In genomic region chr12:75796510-75796909, GRCm38 (mm10) we compare ENCODE assay signal across 9 mouse cellular contexts. TPM values are rescaled to one million over a fixed set of nuclear protein-coding genes. Genes with fewer than 3 reads are reported as not detected.
DNase-seq lines count a peak whose midpoint lies in the region; ATAC-seq and TF ChIP-seq lines count a peak whose summit lies in the region.
"Had no signal": no experiment of that assay in that cellular context is flagged by ENCODE, and none has a peak within 500 bp of the region (broad histone marks: within the 10 kb centered on the region; RNA-seq: fewer than 3 reads in every experiment).

No protein-coding gene starts in this region.

- H3K27ac ChIP-seq in kidney, postnatal 0 days, result no peak overlapping the region
- H3K27ac ChIP-seq in kidney, embryonic 14.5 days (ENCODE audit: low read depth, low read length), result no peak overlapping the region
- no peak overlapping the region for H3K27ac ChIP-seq in ES-E14 (ENCODE audit: insufficient read depth, low read depth, low read length, poor library complexity, severe bottlenecking)

- H3K9me3 ChIP-seq in kidney, postnatal 0 days (replicated peaks; ENCODE audit: low read length), result no peaks in the 10 kb centered on the region
- H3K9me3 ChIP-seq in kidney, embryonic 14.5 days (ENCODE audit: control insufficient read depth, low read length), result no peaks in the 10 kb centered on the region
- H3K9me3 ChIP-seq in ES-E14 (ENCODE audit: control insufficient read depth, insufficient read depth, low read depth, low read length), result no peaks in the 10 kb centered on the region

- no peak overlapping the region for H3K9ac ChIP-seq in kidney, postnatal 0 days (ENCODE audit: low read depth, low read length)
- no peak overlapping the region for H3K9ac ChIP-seq in kidney, embryonic 14.5 days (ENCODE audit: low read depth, low read length)
- no peak overlapping the region for H3K9ac ChIP-seq in ES-E14 (ENCODE audit: insufficient read depth, low read depth, low read length, poor library complexity, severe bottlenecking)

- H3K4me3 ChIP-seq in kidney, postnatal 0 days (replicated peaks; ENCODE audit: low read depth, low read length), result no peak overlapping the region
- no peak overlapping the region for H3K4me3 ChIP-seq in kidney, embryonic 14.5 days (ENCODE audit: low read length)
- no peak overlapping the region for H3K4me3 ChIP-seq in ES-E14 (ENCODE audit: insufficient read depth in 1 of 2, low read depth in 1 of 2, low read length in 2 of 2, poor library complexity in 1 of 2, severe bottlenecking in 1 of 2)

- no peak overlapping the region for H3K4me2 ChIP-seq in kidney, postnatal 0 days (ENCODE audit: low read length)
- no peak overlapping the region for H3K4me2 ChIP-seq in kidney, embryonic 14.5 days (replicated peaks; ENCODE audit: low read depth, low read length)

- no peaks in the 10 kb centered on the region for H3K27me3 ChIP-seq in kidney, postnatal 0 days (ENCODE audit: insufficient read depth, low read length)
- H3K27me3 ChIP-seq in kidney, embryonic 14.5 days (ENCODE audit: control insufficient read depth, insufficient read depth, low read length), result no peaks in the 10 kb centered on the region

- TF ChIP-seq CTCF in kidney, postnatal 0 days (IDR thresholded peaks at IDR 0.05; ENCODE audit: low read depth), result peak; percentile 81

- no peaks in the 10 kb centered on the region for H3K4me1 ChIP-seq in kidney, postnatal 0 days (replicated peaks; ENCODE audit: insufficient read depth, low read length)
- no peaks in the 10 kb centered on the region for H3K4me1 ChIP-seq in kidney, embryonic 14.5 days (ENCODE audit: control insufficient read depth, insufficient read depth, low read length)
- H3K4me1 ChIP-seq in ES-E14 (ENCODE audit: control insufficient read depth in 2 of 2, insufficient read depth in 2 of 2, low read length in 2 of 2, poor library complexity in 1 of 2), result no peaks in the 10 kb centered on the region

- in situ Hi-C loops in ES-E14 (cut with MboI; ENCODE audit: low sequenced_read_pairs in 2 of 2, unreplicated experiment in 2 of 2), result loop anchor here (5.0 to 25.0 kb wide), 4 partner anchors 158 to 541 kb away; partner anchors contain the start of gene Esr2 (in 1 of the 2)

- no peak for ATAC-seq in kidney, postnatal 0 days (replicated peaks; ENCODE audit: low FRiP score, low read depth)
- ATAC-seq in kidney, embryonic 14.5 days (ENCODE audit: low FRiP score, low TSS enrichment), result no peak

- WGBS in kidney, postnatal 0 days, result 81% methylated on average over 2 of the region's 2 CpGs
- 75% methylated on average over 2 of the region's 2 CpGs for WGBS in kidney, embryonic 14.5 days

- H3K36me3 ChIP-seq in kidney, postnatal 0 days (ENCODE audit: insufficient read depth, low read length), result no peaks in the 10 kb centered on the region
- H3K36me3 ChIP-seq in kidney, embryonic 14.5 days (ENCODE audit: control insufficient read depth, insufficient read depth, low read length), result no peaks in the 10 kb centered on the region
- H3K36me3 ChIP-seq in ES-E14 (ENCODE audit: control insufficient read depth, insufficient read depth, low read length, poor library complexity, severe bottlenecking), result no peaks in the 10 kb centered on the region

- peak; percentile 29 for DNase-seq in adrenal gland, adult 2 months
- DNase-seq in adrenal gland, postnatal 25 days, result no peak
- peak; percentile 55 for DNase-seq in kidney, postnatal 0 days (ENCODE audit: low spot score)
- peak; percentile 8 for DNase-seq in ES-E14 (ENCODE audit: low read depth, low spot score)
- peak; percentile 19 for DNase-seq in heart, postnatal 4 days
- no peak for DNase-seq in frontal cortex, postnatal 25 days (ENCODE audit: low spot score in 2 of 2)
- DNase-seq in layer of hippocampus, adult 9-11 months, result no peak
- DNase-seq: cerebellum, adult 11 months had no signal

TF ChIP-seq in ES-E14, 5 proteins besides CTCF, POLR2A, EP300 and RAD21:
- no peak for TF ChIP-seq HCFC1 (IDR thresholded peaks at IDR 0.05; ENCODE audit: borderline replicate concordance, insufficient read depth, low read length)
- no peak for TF ChIP-seq CHD2 (IDR thresholded peaks at IDR 0.05; ENCODE audit: low read depth, low read length)
- TF ChIP-seq ZC3H11A (IDR thresholded peaks at IDR 0.05; ENCODE audit: borderline replicate concordance, low read depth, low read length), result peak; percentile 26
- TF ChIP-seq MAFK (IDR thresholded peaks at IDR 0.05; ENCODE audit: insufficient read depth, low read depth, low read length), result no peak
- TF ChIP-seq ZNF384 (IDR thresholded peaks at IDR 0.05; ENCODE audit: low read depth, low read length), result no peak

RNA-seq across cellular contexts. Expression of gene Syne2, which starts 21.4 kb away (rescaled TPM):
- 10 to 100 TPM; 44.3 to 45.1 TPM for total RNA-seq in adrenal gland, adult 2 months (2021)
- 19.1 and 19.5 TPM in 2 replicates for polyA plus RNA-seq in adrenal gland, adult 2 months (2012; rRNA removed)
- 47.9 and 67.7 TPM in 2 replicates for total RNA-seq in adrenal gland, postnatal 25 days (2021)
- 37.2 and 47.5 TPM in 2 replicates for polyA plus RNA-seq in kidney, postnatal 0 days (2015; fragmentation: Nextera tagmentation; extraction: Ambion mirVana)
- polyA plus RNA-seq in kidney, embryonic 14.5 days (2014; fragmentation: Nextera tagmentation; extraction: Ambion mirVana), result 39.3 and 69.0 TPM in 2 replicates
- total RNA-seq in ES-E14 (2012; rRNA removed), result 15.0 and 22.8 TPM in 2 replicates
- total RNA-seq in heart, postnatal 4 days (2021), result 10 to 100 TPM; 55.3 to 65.4 TPM

Comparison
In these comparisons a context has a peak if more than half of its experiments do, and no peak if none do; other contexts are left out.
1. DNase-seq: peak in adrenal gland, adult 2 months (single experiment), kidney, postnatal 0 days (single experiment), ES-E14 (single experiment) and heart, postnatal 4 days (single experiment); none in adrenal gland, postnatal 25 days (single experiment), frontal cortex, postnatal 25 days (0 of 2) and layer of hippocampus, adult 9-11 months (single experiment).